Mouse (Mus musculus) thymus, postnatal 25 days (tissue): ENCODE measurements around the gene Dct.

Experiments
- DNase-seq: peaks from one replicate; pipeline ENCODE4 v3.0.0; 2022

The Dct gene

DNA sequence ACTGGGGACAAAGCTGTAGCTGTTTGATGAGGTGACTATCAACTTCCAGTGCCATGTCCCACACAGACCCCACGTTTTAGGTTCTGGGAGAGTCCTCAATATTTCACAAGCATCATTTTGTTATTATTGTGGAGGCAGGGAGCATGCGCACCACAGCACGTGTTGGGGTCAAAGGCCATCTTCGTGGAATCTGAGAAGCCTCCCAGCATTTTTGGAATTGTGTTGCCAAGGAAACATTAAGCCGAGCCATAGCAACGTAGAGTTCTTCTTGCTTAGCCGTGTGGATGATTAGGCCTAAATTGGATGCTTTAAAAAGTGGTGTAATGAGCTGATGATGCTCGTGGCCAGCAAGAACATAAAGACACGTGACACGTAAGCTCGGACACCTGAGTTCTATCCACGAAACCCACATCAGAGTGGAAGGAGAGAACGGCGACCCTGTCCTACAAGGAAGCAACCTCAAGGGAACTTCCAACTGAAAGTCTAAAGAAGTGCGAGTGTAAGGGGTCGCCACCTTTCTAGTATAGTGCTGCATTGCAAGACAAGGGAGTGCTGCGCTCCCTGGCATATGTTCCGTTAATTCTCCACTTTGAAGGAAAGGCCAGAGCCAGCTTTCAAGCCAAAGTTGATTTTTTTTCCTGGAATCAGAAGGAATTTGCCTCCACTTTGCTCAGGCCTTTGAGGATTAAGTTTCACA lies 9.8 kb downstream of the Dct start:
- DNase-seq, result no peak

DNA sequence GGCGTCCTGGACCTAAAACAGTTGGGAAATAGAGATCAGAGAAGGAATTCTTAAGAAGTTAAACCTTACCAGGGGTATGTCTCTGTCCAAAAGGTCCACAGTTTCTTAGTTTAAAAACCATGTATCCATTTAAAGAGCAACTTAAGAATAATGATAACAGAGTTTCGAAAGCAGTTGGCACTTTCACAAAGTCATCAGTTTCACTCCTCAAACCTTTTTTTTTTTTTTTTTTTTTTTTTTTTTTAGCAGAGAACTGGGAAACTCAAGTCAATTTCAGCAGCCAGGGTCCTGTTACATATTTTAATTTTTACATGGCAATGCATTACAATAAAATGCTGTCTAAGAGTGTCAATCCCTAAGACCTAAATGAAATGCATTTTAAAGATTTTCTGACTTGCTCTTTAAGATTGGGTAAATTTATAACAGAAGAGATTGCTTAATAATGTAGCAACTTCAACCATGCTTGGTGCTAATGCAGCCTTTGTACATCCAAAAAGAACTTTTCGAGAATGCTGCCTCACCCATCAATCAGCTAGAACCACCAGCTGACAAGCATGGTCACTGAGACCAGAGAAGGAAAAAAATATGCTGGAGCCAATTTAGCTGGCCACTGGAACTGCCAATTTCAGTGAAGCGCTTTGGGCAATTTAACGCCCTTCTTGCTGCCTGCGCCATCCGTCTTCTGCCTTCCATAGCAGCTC lies 11.3 kb downstream of the Dct start:
- no peak for DNase-seq

GRCm38 (mm10) chr14:118039074-118039473 lies 13.0 kb downstream of the Dct start:
- no peak for DNase-seq

- peak; percentile 4 for DNase-seq
Measured at GRCm38 (mm10) chr14:118027564-118027963, 24.5 kb downstream of the Dct start.

GRCm38 (mm10) chr14:118021867-118022543 lies 30.0 kb downstream of the Dct start:
- DNase-seq, result no peak

DNA sequence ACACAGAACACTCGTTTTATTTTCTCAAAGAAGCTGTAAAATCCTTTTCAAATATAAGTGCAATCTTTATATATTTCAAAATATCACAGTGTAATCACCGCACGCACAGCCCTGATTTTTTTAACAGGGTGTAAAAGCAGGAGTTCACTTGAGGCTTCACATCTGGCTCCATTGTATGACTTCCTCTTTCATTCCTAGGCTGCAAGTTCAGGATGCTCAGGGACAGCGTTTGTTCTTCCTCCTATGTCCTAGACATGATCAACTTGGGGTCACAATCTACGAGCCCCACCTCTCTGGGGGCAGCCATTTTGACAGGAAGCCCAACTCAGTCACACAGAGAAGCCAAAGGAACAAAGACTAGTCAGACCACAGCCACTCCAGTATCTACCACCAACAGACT lies 32.7 kb downstream of the Dct start:
- no peak for DNase-seq

- no peak for DNase-seq
Measured at GRCm38 (mm10) chr14:118013237-118013636, 38.8 kb downstream of the Dct start.

DNA sequence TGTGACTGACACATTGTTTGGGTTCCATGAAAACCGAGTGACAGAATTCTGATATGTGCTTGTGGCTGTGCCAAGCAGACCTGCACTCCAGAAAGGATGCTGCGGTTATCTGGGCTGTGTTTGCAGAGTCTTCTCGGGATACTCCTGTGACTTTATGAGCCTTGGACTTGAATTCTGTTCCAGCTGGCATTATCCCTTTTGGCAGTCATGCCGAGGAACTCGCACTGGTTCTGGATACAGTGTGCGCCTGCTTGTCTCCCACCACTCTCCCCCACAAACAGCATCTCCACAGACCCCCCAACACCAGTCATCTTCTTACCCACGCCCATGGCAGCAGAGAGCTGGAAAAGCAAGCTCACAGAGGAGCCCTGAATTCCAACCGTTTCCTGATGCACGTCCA lies 42.5 kb downstream of the Dct start:
- DNase-seq, result no peak

DNA sequence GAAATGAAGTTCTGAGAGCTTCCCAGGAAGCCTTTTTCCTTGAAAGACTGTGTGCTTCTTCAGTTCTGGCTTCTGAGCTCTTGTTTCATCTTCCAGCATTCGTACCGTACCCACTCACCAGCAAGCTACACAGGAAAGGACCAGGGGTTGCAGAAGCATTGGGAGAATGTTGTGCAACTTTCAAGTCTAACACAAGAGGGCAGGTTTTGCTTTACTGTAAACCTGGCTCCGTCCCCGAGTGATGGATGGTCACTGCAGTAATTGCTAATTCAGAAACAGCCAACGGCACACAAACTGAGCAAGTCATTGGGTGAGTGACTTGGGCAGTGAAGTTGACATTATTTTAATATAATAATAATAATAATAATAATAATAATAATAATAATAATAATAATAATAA lies 46.3 kb downstream of the Dct start:
- DNase-seq, result peak; percentile 3

- no peak for DNase-seq
Measured at GRCm38 (mm10) chr14:118004434-118004833, 47.6 kb downstream of the Dct start.

GRCm38 (mm10) chr14:117993845-117994244 lies 58.2 kb downstream of the Dct start:
- DNase-seq, result no peak

GRCm38 (mm10) chr14:117992600-117993256 lies 59.3 kb downstream of the Dct start:
- no peak for DNase-seq

- no peak for DNase-seq
Measured at GRCm38 (mm10) chr14:117990203-117990602, 61.8 kb downstream of the Dct start.

DNA sequence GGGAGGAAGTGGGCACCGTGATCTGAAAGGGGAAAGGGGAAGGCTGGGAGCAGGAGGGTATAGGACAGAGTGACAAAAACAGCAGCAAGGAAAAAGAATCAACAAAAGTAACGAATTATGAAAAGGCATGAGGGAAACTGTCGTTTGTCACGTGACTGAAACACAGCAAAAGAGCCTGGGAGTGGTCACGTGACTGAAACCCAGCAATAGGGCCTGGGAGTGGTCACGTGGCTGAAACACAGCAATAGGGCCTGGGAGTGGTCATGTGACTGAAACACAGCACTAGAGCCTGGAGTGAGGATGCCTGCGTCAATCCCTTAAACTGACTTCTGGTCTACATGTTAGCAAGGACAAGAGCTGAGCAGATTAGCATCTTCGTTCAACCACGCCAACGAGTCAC lies 63.6 kb downstream of the Dct start:
- no peak for DNase-seq

- DNase-seq, result no peak
Measured at GRCm38 (mm10) chr14:117981532-117981931, 70.5 kb downstream of the Dct start.

GRCm38 (mm10) chr14:117972576-117972975 lies 79.5 kb downstream of the Dct start:
- DNase-seq, result no peak
